Mouse (Mus musculus) limb, embryonic 14.5 days (tissue): ENCODE data around the gene Oaf. TPM values are rescaled to one million over a fixed set of nuclear protein-coding genes. Genes with fewer than 3 reads are reported as not detected.
A peak's percentile ranks its signal among the peaks of the same experiment; 100 is the strongest.

Experiments used
- ATAC-seq: fragments of 200-750 bp; cut with Nextera tagmentation; 2 replicates; pipeline ENCODE4 v1.8.0; 2017; ENCODE audit warnings: low read depth, moderate number of reproducible peaks, moderate TSS enrichment; ENCODE audit not compliant: low FRiP score
- DNase-seq: peaks from one replicate; pipeline ENCODE4 v3.0.0-alpha.2; 2015; ENCODE audit warnings: low spot score
- H3K27ac ChIP-seq: fragments of 300-500 bp; sonication (generic); replicated peaks from 2 replicates; pipeline ENCODE4 v1.5.1; 2014; ENCODE audit warnings: low read depth, mild to moderate bottlenecking, low read length, moderate library complexity, mixed read lengths
- H3K27me3 ChIP-seq: fragments of 300-500 bp; sonication (generic); 2 replicates; pipeline ENCODE4 v1.6.1; 2014; ENCODE audit warnings: low read length, mixed read lengths; ENCODE audit not compliant: control insufficient read depth, insufficient read depth
- H3K36me3 ChIP-seq: fragments of 300-500 bp; sonication (generic); 2 replicates; pipeline ENCODE4 v1.6.1; 2014; ENCODE audit warnings: mild to moderate bottlenecking, low read length, moderate library complexity, mixed read lengths; ENCODE audit not compliant: control insufficient read depth, insufficient read depth
- H3K4me1 ChIP-seq: fragments of 300-500 bp; sonication (generic); 2 replicates; pipeline ENCODE4 v1.6.1; 2014; ENCODE audit warnings: antibody characterized with exemption, low read length, mixed read lengths; ENCODE audit not compliant: control insufficient read depth, insufficient read depth
- H3K4me2 ChIP-seq: fragments of 300-500 bp; sonication (generic); replicated peaks from 2 replicates; pipeline ENCODE4 v1.6.1; 2014; ENCODE audit warnings: low read depth, mild to moderate bottlenecking, low read length, moderate library complexity; ENCODE audit not compliant: severe bottlenecking
- H3K4me3 ChIP-seq: fragments of 300-500 bp; sonication (generic); replicated peaks from 2 replicates; pipeline ENCODE4 v1.5.1; 2014; ENCODE audit warnings: low read length
- H3K9ac ChIP-seq: fragments of 300-500 bp; sonication (generic); 2 replicates; pipeline ENCODE4 v1.6.1; 2014; ENCODE audit warnings: mild to moderate bottlenecking, low read depth, low read length, moderate library complexity; ENCODE audit not compliant: severe bottlenecking
- H3K9me3 ChIP-seq: fragments of 300-500 bp; sonication (generic); 2 replicates; pipeline ENCODE4 v1.6.1; 2016; ENCODE audit warnings: low read length; ENCODE audit not compliant: control insufficient read depth
- POLR2A ChIP-seq: fragments of 200-500 bp; IDR thresholded peaks from 2 replicates; pipeline ENCODE4 v1.8.0; 2012; ENCODE audit warnings: inconsistent platforms, mild to moderate bottlenecking, moderate library complexity, borderline replicate concordance; ENCODE audit not compliant: insufficient read depth, insufficient read length; ENCODE audit errors: extremely low read depth
- WGBS: fragments of 180-500 bp; shearing (Covaris S2); extraction: QIAGEN DNeasy Blood & Tissue Kit; methylation state at CpG from one replicate; pipeline ENCODE4 v1.1.7; 2014; 5-methylcytosine and 5-hydroxymethylcytosine counted together
- polyA plus RNA-seq, 2 experiments: library from polyadenylated mRNA; depleted of rRNA in 1 of 2; stranded (reverse) in 1 of 2; unstranded in 1 of 2; fragments of >200 nt; fragmentation: Nextera tagmentation in 1 of 2; extraction: Ambion mirVana in 1 of 2; gene quantifications; 2 replicates each; pipeline versions ENCODE4 v1.2.1 to v1.2.3; 2012 to 2014

The Oaf gene
- polyA plus RNA-seq, 2 experiments, result 145 to 154 TPM

GRCm38 (mm10) chr9:43271761-43272518 lies 32.2 kb upstream of the Oaf start:
- 54% methylated on average over 14 of the region's 14 CpGs for WGBS
- H3K9me3 ChIP-seq, result no peaks in the 10 kb centered on the region
- DNase-seq, result no peak
- H3K36me3 ChIP-seq, result no peaks in the 10 kb centered on the region
- H3K27me3 ChIP-seq, result no peaks in the 10 kb centered on the region
- H3K4me1 ChIP-seq, result peaks cover 15% of the 10 kb centered on the region
- TF ChIP-seq POLR2A, result no peak
- no peak overlapping the region for H3K9ac ChIP-seq
- H3K4me2 ChIP-seq, result no peak overlapping the region
- ATAC-seq, result no peak
- H3K4me3 ChIP-seq, result no peak overlapping the region
- H3K27ac ChIP-seq, result no peak overlapping the region

GRCm38 (mm10) chr9:43270723-43271252 lies 31.1 kb upstream of the Oaf start:
- H3K27me3 ChIP-seq, result no peaks in the 10 kb centered on the region
- no peak for DNase-seq
- TF ChIP-seq POLR2A, result no peak
- peaks cover 15% of the 10 kb centered on the region for H3K4me1 ChIP-seq
- H3K9ac ChIP-seq, result no peak overlapping the region
- H3K36me3 ChIP-seq, result no peaks in the 10 kb centered on the region
- peak overlapping the region; percentile 33 for H3K4me2 ChIP-seq
- H3K27ac ChIP-seq, result no peak overlapping the region
- WGBS, result 9% methylated on average over 16 of the region's 17 CpGs
- H3K9me3 ChIP-seq, result no peaks in the 10 kb centered on the region
- H3K4me3 ChIP-seq, result 0 out of 2 replicates have a peak overlapping the region, but pooled peaks have one; percentile 1
- no peak for ATAC-seq

- TF ChIP-seq POLR2A, result no peak
- H3K4me3 ChIP-seq, result no peak overlapping the region
- DNase-seq (no peak), ATAC-seq (no peak)
- peaks cover 28% of the 10 kb centered on the region for H3K4me1 ChIP-seq
- H3K9me3 ChIP-seq, result no peaks in the 10 kb centered on the region
- H3K36me3 ChIP-seq, result no peaks in the 10 kb centered on the region
- WGBS, result 12% methylated on average over 8 of the region's 8 CpGs
- H3K4me2 ChIP-seq, result no peak overlapping the region
- H3K27me3 ChIP-seq, result no peaks in the 10 kb centered on the region
- H3K27ac ChIP-seq, result no peak overlapping the region
- H3K9ac ChIP-seq, result no peak overlapping the region
Observed at GRCm38 (mm10) chr9:43269166-43269565, 29.5 kb upstream of the Oaf start.

- Histone ChIP-seq H3K4me1 (peaks cover 43% of the 10 kb centered on the region), H3K9ac (no peak overlapping the region), H3K4me2 (no peak overlapping the region), H3K27me3 (no peaks in the 10 kb centered on the region), H3K9me3 (no peaks in the 10 kb centered on the region), H3K4me3 (no peak overlapping the region), H3K27ac (no peak overlapping the region), H3K36me3 (no peaks in the 10 kb centered on the region)
- DNase-seq (no peak), ATAC-seq (no peak)
- 76% methylated on average over 8 of the region's 8 CpGs for WGBS
- TF ChIP-seq POLR2A, result no peak
Observed at GRCm38 (mm10) chr9:43267357-43267756, 27.6 kb upstream of the Oaf start.

- no peak for TF ChIP-seq POLR2A
- Histone ChIP-seq H3K4me1 (peaks cover 53% of the 10 kb centered on the region), H3K4me3 (no peak overlapping the region), H3K9me3 (no peaks in the 10 kb centered on the region), H3K9ac (no peak overlapping the region), H3K27ac (no peak overlapping the region; the same call in 1 of the 2 replicates), H3K4me2 (no peak overlapping the region), H3K36me3 (no peaks in the 10 kb centered on the region), H3K27me3 (no peaks in the 10 kb centered on the region)
- DNase-seq (no peak), ATAC-seq (no peak)
- 61% methylated on average over 9 of the region's 9 CpGs for WGBS
Observed at GRCm38 (mm10) chr9:43265194-43265593, 25.5 kb upstream of the Oaf start.
